In the genomic region with DNA sequence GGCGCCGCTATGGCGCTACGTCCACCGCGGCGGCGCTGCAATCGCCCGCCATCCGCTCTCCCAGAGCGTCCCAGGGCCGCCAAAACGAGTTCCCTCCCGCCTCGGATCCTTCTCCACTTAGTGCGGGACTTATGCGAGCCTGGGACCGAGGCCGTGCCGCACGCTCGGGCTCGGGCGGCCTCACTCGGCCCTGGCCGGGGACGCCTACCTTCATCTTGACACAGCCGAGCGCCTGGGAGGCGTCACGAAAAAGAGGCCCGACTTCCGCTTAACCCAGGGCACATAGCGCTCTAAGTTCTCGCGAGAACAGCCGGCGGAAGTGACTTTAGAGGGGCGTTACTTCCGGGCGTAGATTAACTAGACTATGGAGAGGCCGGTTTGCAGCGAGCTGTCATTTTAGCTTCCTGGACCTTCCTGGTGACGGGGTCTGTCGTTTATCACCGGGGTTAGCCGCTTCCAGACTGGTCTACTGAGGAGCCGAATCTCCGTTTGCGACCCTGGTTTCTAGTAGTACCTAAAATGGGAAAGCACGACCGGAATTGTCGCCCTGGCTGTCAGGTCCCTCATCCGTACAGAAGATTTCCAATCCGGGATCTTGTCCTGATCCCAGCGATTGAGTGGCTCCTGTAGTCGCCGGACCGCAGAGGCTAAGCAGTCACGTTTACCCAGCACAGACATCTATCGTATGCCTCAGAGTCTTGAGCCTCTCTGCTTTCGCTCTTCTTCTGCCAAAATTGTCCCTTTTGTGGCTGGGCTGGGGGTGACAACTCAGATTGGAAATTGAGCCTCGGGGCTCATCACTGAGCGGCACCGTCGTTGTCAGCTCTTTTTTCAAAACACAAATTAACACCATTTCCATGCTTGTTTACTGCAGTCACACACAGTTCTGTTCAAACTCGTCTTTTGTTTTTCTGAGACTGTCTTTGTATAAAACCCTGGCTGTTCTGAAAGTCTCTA, we compare ENCODE assay signal across 8 mouse cellular contexts. TPM values are rescaled to one million over a fixed set of nuclear protein-coding genes. Genes with fewer than 3 reads are reported as not detected.
DNase-seq lines count a peak whose midpoint lies in the region; ATAC-seq and TF ChIP-seq lines count a peak whose summit lies in the region.

Gene Rps6, minus strand, starts transcription at position 300 of the 957 bp plus-strand sequence.

- H3K27ac ChIP-seq in bone marrow, adult 2 months (ENCODE audit: control insufficient read depth, insufficient read depth, low read depth, low read length, poor library complexity): peak within 1 kb of the TSS; percentile 93
- H3K27ac ChIP-seq in embryonic facial prominence, embryonic 15.5 days (replicated peaks): peak within 1 kb of the TSS; percentile 98
- H3K27ac ChIP-seq in kidney, embryonic 14.5 days (ENCODE audit: low read depth, low read length): peak within 1 kb of the TSS; percentile 96
- H3K27ac ChIP-seq in limb, embryonic 15.5 days: peak within 1 kb of the TSS; percentile 97

- H3K4me2 ChIP-seq in embryonic facial prominence, embryonic 15.5 days (replicated peaks): peak within 1 kb of the TSS; percentile 78
- H3K4me2 ChIP-seq in kidney, embryonic 14.5 days (replicated peaks; ENCODE audit: low read depth, low read length): peak within 1 kb of the TSS; percentile 79
- H3K4me2 ChIP-seq in limb, embryonic 15.5 days: peak within 1 kb of the TSS; percentile 79

- peak within 1 kb of the TSS; percentile 98 for H3K9ac ChIP-seq in embryonic facial prominence, embryonic 15.5 days
- peak within 1 kb of the TSS; percentile 100 for H3K9ac ChIP-seq in kidney, embryonic 14.5 days (ENCODE audit: low read depth, low read length)
- peak within 1 kb of the TSS; percentile 100 for H3K9ac ChIP-seq in limb, embryonic 15.5 days

- H3K27me3 ChIP-seq in embryonic facial prominence, embryonic 15.5 days: no peaks in the 10 kb centered on the region
- no peaks in the 10 kb centered on the region for H3K27me3 ChIP-seq in kidney, embryonic 14.5 days (ENCODE audit: control insufficient read depth, insufficient read depth, low read length)
- no peaks in the 10 kb centered on the region for H3K27me3 ChIP-seq in limb, embryonic 15.5 days

- WGBS in bone marrow, adult 2 months: under 1% methylated on average over 68 of the region's 68 CpGs
- under 1% methylated on average over 68 of the region's 68 CpGs for WGBS in embryonic facial prominence, embryonic 15.5 days
- under 1% methylated on average over 66 of the region's 68 CpGs for WGBS in kidney, embryonic 14.5 days
- WGBS in limb, embryonic 15.5 days: under 1% methylated on average over 67 of the region's 68 CpGs

- no peak for TF ChIP-seq CTCF in bone marrow, adult 2 months (IDR thresholded peaks at IDR 0.05; ENCODE audit: control insufficient read depth, insufficient read depth, low read length)

- no peaks in the 10 kb centered on the region for H3K9me3 ChIP-seq in embryonic facial prominence, embryonic 15.5 days (replicated peaks)
- H3K9me3 ChIP-seq in kidney, embryonic 14.5 days (ENCODE audit: control insufficient read depth, low read length): no peaks in the 10 kb centered on the region
- H3K9me3 ChIP-seq in limb, embryonic 15.5 days: no peaks in the 10 kb centered on the region

- H3K4me1 ChIP-seq in bone marrow, adult 2 months (ENCODE audit: control insufficient read depth, insufficient read depth, low read length): no peaks in the 10 kb centered on the region; the same call in 1 of the 2 replicates
- H3K4me1 ChIP-seq in embryonic facial prominence, embryonic 15.5 days: 0 out of 2 replicates have a peak, but pooled peaks cover 4% of the 10 kb centered on the region
- H3K4me1 ChIP-seq in kidney, embryonic 14.5 days (ENCODE audit: control insufficient read depth, insufficient read depth, low read length): 0 out of 2 replicates have a peak, but pooled peaks cover 7% of the 10 kb centered on the region
- peaks cover 7% of the 10 kb centered on the region; the same call in 1 of the 2 replicates for H3K4me1 ChIP-seq in limb, embryonic 15.5 days

- TF ChIP-seq POLR2A in bone marrow, adult 2 months (IDR thresholded peaks at IDR 0.05; ENCODE audit: borderline replicate concordance, control insufficient read depth, low read depth, low read length): peak; percentile 88; the same call in 1 of the 2 replicates

- H3K4me3 ChIP-seq in bone marrow, adult 2 months (replicated peaks; ENCODE audit: control insufficient read depth, low read depth, low read length): peak within 1 kb of the TSS; percentile 92
- peak within 1 kb of the TSS; percentile 91 for H3K4me3 ChIP-seq in embryonic facial prominence, embryonic 15.5 days (replicated peaks)
- peak within 1 kb of the TSS; percentile 99 for H3K4me3 ChIP-seq in kidney, embryonic 14.5 days (ENCODE audit: low read length)
- peak within 1 kb of the TSS; percentile 90 for H3K4me3 ChIP-seq in limb, embryonic 15.5 days

- H3K36me3 ChIP-seq in embryonic facial prominence, embryonic 15.5 days: peaks cover 24% of the 10 kb centered on the region
- H3K36me3 ChIP-seq in kidney, embryonic 14.5 days (ENCODE audit: control insufficient read depth, insufficient read depth, low read length): peaks cover 30% of the 10 kb centered on the region
- peaks cover 26% of the 10 kb centered on the region for H3K36me3 ChIP-seq in limb, embryonic 15.5 days

- peak; percentile 98 for ATAC-seq in embryonic facial prominence, embryonic 15.5 days (ENCODE audit: insufficient number of reproducible peaks, low FRiP score, low TSS enrichment, low read depth)
- peak; percentile 98 for ATAC-seq in kidney, embryonic 14.5 days (ENCODE audit: low FRiP score, low TSS enrichment)
- peak; percentile 97 for ATAC-seq in limb, embryonic 15.5 days (ENCODE audit: insufficient number of reproducible peaks, low FRiP score, low TSS enrichment, low read depth)

- peak; percentile 97 for DNase-seq in 416B (ENCODE audit: low read depth)
- peak; percentile 97 to 98 for DNase-seq in heart, adult 9 months (ENCODE audit: low spot score in 2 of 2)
- peak; percentile 86 to 93 for DNase-seq in monocyte, adult 2 months (ENCODE audit: low read depth in 1 of 2, low spot score in 2 of 2)
- DNase-seq in spleen, postnatal 36 days (ENCODE audit: low spot score in 2 of 2): peak; percentile 95 to 97

RNA-seq across cellular contexts. Expression of gene Rps6, which starts in this region (rescaled TPM):
- 1,450 and 2,010 TPM in 2 replicates for polyA plus RNA-seq in bone marrow, adult 2 months (2011; ENCODE audit: insufficient read depth, insufficient read length, low replicate concordance, missing spikeins)
- polyA plus RNA-seq in embryonic facial prominence, embryonic 15.5 days (2015; fragmentation: Nextera tagmentation; extraction: Ambion mirVana): 702 and 729 TPM in 2 replicates
- polyA plus RNA-seq in kidney, embryonic 14.5 days (2014; fragmentation: Nextera tagmentation; extraction: Ambion mirVana): 812 and 921 TPM in 2 replicates
- 673 and 748 TPM in 2 replicates for polyA plus RNA-seq in limb, embryonic 15.5 days (2015; fragmentation: Nextera tagmentation; extraction: Ambion mirVana)

Comparison
In these comparisons a context has a peak if more than half of its experiments do, and no peak if none do; other contexts are left out.
1. Peak in every context shown above with its lines: DNase-seq, ATAC-seq, H3K4me3 ChIP-seq and H3K27ac ChIP-seq.